Mouse (Mus musculus) lung, postnatal 4 days (tissue): ENCODE measurements around the gene Ankrd44.

Source experiments
- DNase-seq, 2 experiments: peaks; one replicate each; pipeline ENCODE4 v3.0.0; 2021

Ankrd44 gene

GRCm38 (mm10) chr1:54600275-54600674, 325.9 kb downstream of the Ankrd44 start:
- no peak for DNase-seq

- no peak for DNase-seq
These were observed 328.5 kb downstream of the Ankrd44 start for GRCm38 (mm10) chr1:54597594-54598217.

- no peak for DNase-seq
These were observed 330.0 kb downstream of the Ankrd44 start for GRCm38 (mm10) chr1:54596151-54596550.
